Mouse (Mus musculus): ENCODE results near the gene Fen1. TPM values are rescaled to one million over a fixed set of nuclear protein-coding genes. Genes with fewer than 3 reads are reported as not detected.
"Not testable (repeated sequence)": the region's sequence is repeated elsewhere in the genome, so short reads cannot be mapped to it uniquely, and the experiment has no call there.

Gene Fen1
- polyA plus RNA-seq, 1 experiment from 2014 or later: 200 TPM

DNA sequence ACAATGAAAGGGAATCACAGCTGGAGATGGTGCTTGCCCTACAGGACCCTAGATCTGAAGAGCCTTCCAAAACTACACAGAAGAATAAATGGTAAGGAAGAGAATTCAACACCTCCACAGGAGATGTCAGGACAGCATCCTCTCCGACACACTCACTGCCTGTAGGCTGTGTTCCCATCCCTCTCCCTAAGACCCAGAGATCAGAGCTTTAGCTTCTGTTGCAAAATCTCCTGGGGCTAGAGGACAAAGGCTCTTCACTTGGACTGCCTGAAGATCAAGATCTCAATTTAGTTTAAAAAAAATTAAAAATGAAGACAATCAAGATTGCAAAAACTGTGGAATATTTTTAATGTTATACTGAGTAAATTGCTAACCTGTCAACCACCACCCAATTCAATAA lies 27.5 kb downstream of the Fen1 start:
- 73% methylated on average over 1 of the region's 1 CpGs for WGBS (ENCODE audit: insufficient replicate concordance)
- Histone ChIP-seq H3K27ac (no peak overlapping the region), H3K36me3 (no peaks in the 10 kb centered on the region), H3K4me1 (peaks cover 50% of the 10 kb centered on the region), H3K4me2 (no peak overlapping the region), H3K9me3 (replicated peaks) (no peaks in the 10 kb centered on the region), H3K4me3 (no peak overlapping the region), H3K27me3 (replicated peaks) (no peaks in the 10 kb centered on the region), H3K9ac (no peak overlapping the region)
- ATAC-seq: no peak

DNA sequence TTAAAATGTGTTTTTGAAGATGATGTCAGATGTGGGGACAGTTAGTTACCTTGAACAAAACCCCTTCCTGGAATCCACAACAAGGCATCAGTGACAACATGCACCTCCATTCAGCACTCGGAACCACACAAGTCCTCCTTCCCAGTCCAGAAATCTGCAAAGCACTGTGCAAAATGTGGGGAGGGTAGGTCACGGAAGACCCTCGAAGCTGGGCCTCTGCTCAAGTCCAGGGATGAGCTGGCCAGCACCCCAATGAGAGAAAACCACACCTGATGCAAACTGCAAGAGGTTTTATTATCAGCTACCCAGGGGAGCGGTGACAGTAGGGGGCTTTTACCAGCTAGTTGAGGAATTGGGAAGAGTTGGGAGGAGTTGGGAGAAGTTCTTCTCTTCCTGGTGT lies 29.0 kb downstream of the Fen1 start:
- Histone ChIP-seq H3K4me1 (peaks cover 59% of the 10 kb centered on the region), H3K9ac (no peak overlapping the region), H3K4me2 (no peak overlapping the region), H3K36me3 (no peaks in the 10 kb centered on the region), H3K4me3 (no peak overlapping the region), H3K27me3 (replicated peaks) (no peaks in the 10 kb centered on the region), H3K27ac (peak overlapping the region; percentile 11; the same call in 1 of the 2 replicates), H3K9me3 (replicated peaks) (no peaks in the 10 kb centered on the region)
- WGBS (ENCODE audit: insufficient replicate concordance): 64% methylated on average over 4 of the region's 4 CpGs
- no peak for ATAC-seq

DNA sequence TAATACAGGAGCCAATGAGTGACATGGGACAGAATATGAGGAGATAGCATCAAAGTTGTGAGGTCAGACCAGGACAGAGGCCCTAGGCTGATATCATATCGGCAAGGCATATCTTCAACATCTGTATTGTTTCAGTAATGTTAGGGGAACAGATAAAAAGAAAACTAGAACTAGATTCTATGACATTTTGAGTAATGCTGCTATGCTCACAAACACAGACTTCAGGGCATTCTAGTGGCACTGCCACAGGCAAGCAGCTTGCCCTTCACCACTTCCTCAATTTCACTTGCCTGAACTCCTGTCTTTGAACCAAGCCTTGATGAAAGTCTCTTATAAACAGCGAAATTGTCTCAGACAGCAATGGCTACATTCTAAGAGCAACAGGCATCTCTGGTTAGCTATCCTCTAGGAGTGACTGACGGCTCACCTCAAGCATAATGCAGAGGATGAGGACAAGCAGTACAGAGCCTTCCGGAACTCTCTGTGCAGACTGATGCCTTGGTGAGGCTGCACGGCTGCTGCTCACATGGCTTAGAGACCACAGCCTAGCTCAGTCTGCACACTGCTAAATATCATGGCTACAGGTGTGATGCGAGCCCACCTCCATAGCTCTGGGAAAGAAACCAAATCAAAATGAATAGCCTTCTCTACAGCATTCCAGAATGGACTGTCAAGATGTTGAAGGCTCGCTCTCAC lies 30.0 kb downstream of the Fen1 start:
- 0 out of 2 replicates have a peak, but pooled peaks have one; percentile 25 for ATAC-seq
- Histone ChIP-seq H3K4me2 (peak overlapping the region; percentile 63), H3K27me3 (replicated peaks) (no peaks in the 10 kb centered on the region), H3K4me3 (no peak overlapping the region), H3K36me3 (no peaks in the 10 kb centered on the region), H3K9ac (no peak overlapping the region), H3K4me1 (peaks cover 68% of the 10 kb centered on the region), H3K9me3 (replicated peaks) (no peaks in the 10 kb centered on the region), H3K27ac (peak overlapping the region; percentile 92)
- 58% methylated on average over 7 of the region's 7 CpGs for WGBS (ENCODE audit: insufficient replicate concordance)

DNA sequence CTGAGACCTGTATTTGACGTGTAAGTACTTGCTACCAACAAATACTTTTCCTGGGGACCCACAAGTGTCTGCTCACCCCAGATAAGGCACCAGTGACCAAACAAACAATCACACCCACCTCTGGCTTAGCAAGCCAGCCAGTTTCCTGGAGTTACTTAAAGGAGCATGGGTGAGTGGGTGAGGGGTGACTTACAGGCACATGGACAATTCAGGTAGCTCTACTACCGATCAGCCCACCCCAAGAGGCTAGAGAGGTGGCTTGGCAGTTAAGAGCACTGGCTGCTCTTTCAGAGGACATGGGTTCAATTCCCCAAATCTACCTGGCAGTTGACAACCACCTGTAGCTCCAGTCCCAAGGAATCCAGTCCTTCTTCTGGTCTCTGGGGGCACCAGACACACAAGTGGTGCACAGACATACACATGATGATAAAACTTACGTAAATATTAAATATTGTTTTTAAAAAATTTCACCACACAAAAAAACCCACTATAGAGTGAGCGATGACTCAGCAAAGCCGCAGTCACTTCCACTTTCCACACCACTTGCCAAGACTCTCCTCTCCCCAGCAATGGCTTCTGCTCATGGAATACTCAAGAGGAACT lies 30.8 kb downstream of the Fen1 start:
- Histone ChIP-seq H3K9me3 (replicated peaks) (no peaks in the 10 kb centered on the region), H3K9ac (peak overlapping the region; percentile 51; the same call in 1 of the 2 replicates), H3K27me3 (replicated peaks) (no peaks in the 10 kb centered on the region), H3K27ac (peak overlapping the region; percentile 92), H3K4me1 (peaks cover 68% of the 10 kb centered on the region), H3K4me3 (peak overlapping the region; percentile 18), H3K4me2 (peak overlapping the region; percentile 63), H3K36me3 (no peaks in the 10 kb centered on the region)
- ATAC-seq: peak; percentile 93
- 30% methylated on average over 5 of the region's 5 CpGs for WGBS (ENCODE audit: insufficient replicate concordance)

DNA sequence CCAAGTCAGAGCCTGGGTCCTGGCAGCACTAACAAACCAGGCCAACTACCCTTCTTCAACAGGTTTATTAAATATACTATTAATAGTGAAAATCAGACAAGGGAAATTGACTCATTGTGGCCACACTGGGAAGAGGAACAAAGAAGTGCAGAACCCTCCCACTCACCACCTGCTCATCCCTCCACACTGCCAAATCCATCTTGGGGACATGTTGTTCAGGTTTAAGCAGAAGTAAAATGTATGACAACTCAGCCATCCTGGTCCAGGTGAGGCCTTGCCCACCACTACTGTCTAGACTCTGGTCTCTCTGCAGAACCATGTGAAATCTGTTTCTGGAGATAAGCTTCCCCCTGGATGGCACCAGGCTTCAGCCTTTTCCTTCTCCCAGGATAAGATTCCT lies 32.1 kb downstream of the Fen1 start:
- Histone ChIP-seq H3K4me1 (peaks cover 64% of the 10 kb centered on the region), H3K9me3 (replicated peaks) (no peaks in the 10 kb centered on the region)

DNA sequence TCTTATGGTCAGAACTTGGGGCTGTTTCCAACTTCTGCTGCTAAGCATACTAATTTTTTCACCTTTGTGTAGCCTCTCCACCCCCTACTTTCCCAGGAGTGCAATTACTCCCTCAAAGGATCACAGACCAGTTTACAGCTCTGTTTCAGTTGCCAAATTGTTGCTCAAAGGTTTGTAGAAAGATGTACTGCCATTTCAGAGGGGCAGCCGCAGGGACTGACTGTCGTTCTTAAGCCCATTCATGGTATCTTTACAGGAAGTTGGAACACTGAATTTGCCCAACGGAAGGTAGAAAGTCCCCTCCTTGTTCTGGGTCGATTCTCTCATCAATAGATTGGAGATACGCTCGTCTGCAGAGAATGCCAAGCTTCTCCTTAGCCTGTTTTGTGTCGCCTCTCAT lies 32.6 kb downstream of the Fen1 start:
- H3K36me3 ChIP-seq: no peaks in the 10 kb centered on the region
- no peaks in the 10 kb centered on the region for H3K9me3 ChIP-seq (replicated peaks)

More for the DNA sequence above, 32.1 kb downstream of the Fen1 start:
- no peak overlapping the region for H3K4me3 ChIP-seq
- 0 out of 2 replicates have a peak, but pooled peaks have one; percentile 16 for ATAC-seq
- H3K4me2 ChIP-seq: 0 out of 2 replicates have a peak overlapping the region, but pooled peaks have one; percentile 1
- no peaks in the 10 kb centered on the region for H3K27me3 ChIP-seq (replicated peaks)
- no peak overlapping the region for H3K9ac ChIP-seq
- H3K27ac ChIP-seq: peak overlapping the region; percentile 92
- no peaks in the 10 kb centered on the region for H3K36me3 ChIP-seq

DNA sequence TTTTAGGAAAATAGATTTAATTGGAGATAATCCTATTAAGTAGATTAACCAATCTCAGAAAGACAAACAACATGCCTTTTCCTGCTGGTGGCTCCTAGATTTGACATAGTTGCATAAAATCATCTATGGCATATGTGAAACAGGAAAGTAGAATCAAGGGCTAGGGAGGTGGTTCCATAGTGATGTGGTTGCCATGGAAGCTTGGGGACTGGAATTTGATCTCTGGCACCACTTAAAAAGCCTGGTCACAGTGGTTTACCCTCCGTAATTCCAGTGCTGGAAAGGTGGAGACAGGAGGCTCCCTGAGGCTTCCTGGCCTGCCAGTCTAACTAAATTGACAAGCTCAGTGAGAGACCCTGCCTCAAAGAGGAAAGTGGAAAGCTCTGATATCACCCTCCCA lies 33.5 kb downstream of the Fen1 start:
- 68% methylated on average over 1 of the region's 1 CpGs for WGBS (ENCODE audit: insufficient replicate concordance)
- no peak for ATAC-seq
- Histone ChIP-seq H3K4me3 (no peak overlapping the region), H3K4me1 (peaks cover 60% of the 10 kb centered on the region), H3K9me3 (replicated peaks) (no peaks in the 10 kb centered on the region), H3K4me2 (no peak overlapping the region), H3K9ac (no peak overlapping the region), H3K27me3 (replicated peaks) (no peaks in the 10 kb centered on the region), H3K36me3 (no peaks in the 10 kb centered on the region), H3K27ac (peak overlapping the region; percentile 92; the same call in 1 of the 2 replicates)

More for the DNA sequence above, 32.6 kb downstream of the Fen1 start:
- Histone ChIP-seq H3K9ac (no peak overlapping the region), H3K4me3 (no peak overlapping the region), H3K4me1 (peaks cover 60% of the 10 kb centered on the region), H3K27ac (peak overlapping the region; percentile 92), H3K27me3 (replicated peaks) (no peaks in the 10 kb centered on the region), H3K4me2 (no peak overlapping the region)
- WGBS (ENCODE audit: insufficient replicate concordance): 64% methylated on average over 7 of the region's 7 CpGs
- ATAC-seq: no peak

DNA sequence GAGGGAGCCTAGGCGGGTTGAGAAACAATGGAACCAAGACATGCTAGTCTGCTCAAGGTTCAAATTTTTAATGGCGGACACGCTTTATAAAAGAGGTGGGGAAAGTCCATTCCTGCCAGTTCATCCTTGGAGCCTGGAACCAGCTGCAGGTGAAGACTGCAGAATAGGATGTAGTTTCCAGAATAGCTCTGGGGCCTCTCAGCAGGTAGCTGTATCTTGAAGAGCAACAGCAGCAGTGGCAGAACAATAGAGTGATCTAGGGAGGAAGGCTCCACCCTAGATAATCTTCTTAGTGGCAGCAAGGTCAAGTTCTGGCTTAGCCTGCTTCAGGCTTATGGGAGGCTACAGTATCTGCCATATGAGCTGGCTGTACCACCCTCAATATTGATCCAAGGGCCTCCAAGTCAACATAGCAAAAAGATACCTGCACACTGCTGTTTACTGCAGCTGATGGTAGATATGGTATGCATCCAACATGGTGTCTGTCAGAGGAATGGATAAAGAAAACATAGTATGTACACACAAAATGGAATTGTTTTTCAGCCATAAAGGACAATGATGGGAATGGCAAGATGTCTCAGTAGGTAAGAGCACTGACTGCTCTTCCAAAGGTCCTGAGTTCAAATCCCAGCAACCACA lies 34.2 kb downstream of the Fen1 start:
- Histone ChIP-seq H3K4me1 (peaks cover 55% of the 10 kb centered on the region), H3K27ac (peak overlapping the region; percentile 70)

DNA sequence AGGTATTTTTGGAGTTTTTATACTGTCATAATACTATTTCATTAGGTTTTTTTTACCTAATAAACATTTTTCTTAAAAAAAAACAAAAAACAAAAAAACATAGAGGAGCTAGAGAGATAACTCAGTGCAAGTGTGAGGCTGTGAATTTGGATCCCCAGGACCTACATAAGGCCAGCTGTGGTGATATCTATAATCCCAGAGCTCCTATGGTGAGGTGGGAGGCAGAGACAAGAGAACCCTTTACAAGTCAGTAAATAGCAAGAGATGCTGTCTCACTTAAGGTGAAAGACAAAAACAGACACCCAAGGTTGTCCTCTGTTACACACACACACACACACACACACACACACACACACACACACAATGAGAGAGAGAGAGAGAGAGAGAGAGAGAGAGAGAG lies 34.8 kb downstream of the Fen1 start:
- no peaks in the 10 kb centered on the region for H3K9me3 ChIP-seq (replicated peaks)
- H3K36me3 ChIP-seq: no peaks in the 10 kb centered on the region
- peak overlapping the region; percentile 70 for H3K27ac ChIP-seq
- no peak overlapping the region for H3K9ac ChIP-seq
- H3K4me3 ChIP-seq: no peak overlapping the region
- ATAC-seq: peak; percentile 64
- 0 out of 2 replicates have a peak overlapping the region, but pooled peaks have one; percentile 1 for H3K4me2 ChIP-seq
- H3K4me1 ChIP-seq: peaks cover 49% of the 10 kb centered on the region
- H3K27me3 ChIP-seq (replicated peaks): no peaks in the 10 kb centered on the region

More for the DNA sequence above, 34.2 kb downstream of the Fen1 start:
- H3K4me3 ChIP-seq; H3K27me3 ChIP-seq (replicated peaks); H3K9ac ChIP-seq; ATAC-seq; H3K9me3 ChIP-seq (replicated peaks); H3K36me3 ChIP-seq: not testable (repeated sequence)
- WGBS (ENCODE audit: insufficient replicate concordance): 78% methylated on average over 3 of the region's 3 CpGs
- H3K4me2 ChIP-seq: 0 out of 2 replicates have a peak overlapping the region, but pooled peaks have one; percentile 1

DNA sequence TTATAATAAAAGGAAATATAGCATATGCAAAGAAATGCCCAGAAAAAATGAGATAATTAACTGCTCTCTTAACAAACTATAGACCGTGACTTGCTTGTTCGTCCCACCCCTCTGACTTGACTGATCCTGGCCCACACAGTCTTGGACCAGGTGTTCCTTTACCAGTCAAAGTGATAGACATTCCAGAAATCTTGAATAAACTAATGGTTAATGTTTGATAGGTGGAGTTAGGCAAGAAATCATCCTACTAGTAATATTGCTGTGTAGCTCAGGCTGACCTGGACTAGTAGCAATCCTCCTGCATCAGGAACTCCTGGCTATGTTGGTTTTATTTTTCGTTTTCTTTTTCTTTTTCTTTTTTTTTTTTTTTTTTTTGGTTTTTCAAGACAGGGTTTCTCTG lies 35.5 kb downstream of the Fen1 start:
- no peaks in the 10 kb centered on the region for H3K27me3 ChIP-seq (replicated peaks)
- no peak for ATAC-seq
- H3K4me3 ChIP-seq: no peak overlapping the region
- WGBS (ENCODE audit: insufficient replicate concordance): 72% methylated on average over 3 of the region's 3 CpGs
- H3K9me3 ChIP-seq (replicated peaks): no peaks in the 10 kb centered on the region
- no peak overlapping the region for H3K27ac ChIP-seq
- H3K4me2 ChIP-seq: no peak overlapping the region
- H3K36me3 ChIP-seq: no peaks in the 10 kb centered on the region
- no peak overlapping the region for H3K9ac ChIP-seq
- peaks cover 41% of the 10 kb centered on the region for H3K4me1 ChIP-seq

DNA sequence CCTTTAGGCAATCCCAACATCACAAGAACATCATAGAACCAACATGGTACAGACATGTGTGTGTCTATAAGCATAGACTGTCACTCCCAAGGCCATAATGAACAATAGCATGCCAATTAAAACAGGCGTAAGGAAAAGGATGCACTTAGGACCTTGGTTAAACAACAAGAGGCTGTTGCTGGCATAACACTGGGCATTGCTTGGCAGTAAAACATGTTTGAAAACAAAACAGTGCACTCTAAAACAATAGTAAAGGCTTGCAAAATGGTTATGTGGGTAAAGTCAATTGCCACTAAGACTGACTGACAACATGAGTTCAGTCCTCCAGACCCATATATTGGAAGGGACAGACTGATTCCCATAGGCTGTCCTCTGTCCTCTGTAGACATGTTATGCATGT lies 36.0 kb downstream of the Fen1 start:
- Histone ChIP-seq H3K9me3 (replicated peaks) (no peaks in the 10 kb centered on the region), H3K36me3 (no peaks in the 10 kb centered on the region), H3K4me3 (no peak overlapping the region), H3K4me1 (peaks cover 37% of the 10 kb centered on the region), H3K9ac (no peak overlapping the region), H3K27me3 (replicated peaks) (no peaks in the 10 kb centered on the region), H3K27ac (no peak overlapping the region), H3K4me2 (no peak overlapping the region)
- no peak for ATAC-seq
- 89% methylated on average over 1 of the region's 1 CpGs for WGBS (ENCODE audit: insufficient replicate concordance)

DNA sequence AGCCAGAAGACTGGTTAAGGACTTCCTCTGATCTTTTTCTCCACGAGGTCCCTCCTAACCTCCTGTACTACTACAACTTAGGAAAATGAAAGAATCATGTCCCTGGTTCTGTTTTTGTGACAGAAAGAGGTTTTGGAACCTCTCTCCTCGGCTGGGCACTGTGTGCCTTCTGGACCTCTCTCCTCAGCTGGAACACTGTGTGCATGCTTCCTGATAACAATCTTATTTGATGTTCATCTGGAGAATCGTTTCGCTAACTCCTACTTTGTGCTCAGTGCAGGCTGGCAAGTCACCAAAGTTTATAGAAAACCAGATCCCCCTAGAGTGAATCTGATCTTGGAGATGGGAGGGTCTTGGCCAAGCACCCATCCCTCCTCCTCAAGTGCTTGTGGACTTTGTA lies 36.9 kb downstream of the Fen1 start:
- no peaks in the 10 kb centered on the region for H3K36me3 ChIP-seq
- H3K4me1 ChIP-seq: peaks cover 28% of the 10 kb centered on the region
- H3K4me2 ChIP-seq: no peak overlapping the region
- no peak overlapping the region for H3K4me3 ChIP-seq
- no peak overlapping the region for H3K9ac ChIP-seq
- 52% methylated on average over 4 of the region's 4 CpGs for WGBS (ENCODE audit: insufficient replicate concordance)
- no peaks in the 10 kb centered on the region for H3K27me3 ChIP-seq (replicated peaks)
- H3K9me3 ChIP-seq (replicated peaks): no peaks in the 10 kb centered on the region
- ATAC-seq: no peak
- no peak overlapping the region for H3K27ac ChIP-seq
